Mouse (Mus musculus) lung, embryonic 15.5 days (tissue): ENCODE results near the gene Arf4. TPM values are rescaled to one million over a fixed set of nuclear protein-coding genes. Genes with fewer than 3 reads are reported as not detected.
"Not testable (repeated sequence)": the region's sequence is repeated elsewhere in the genome, so short reads cannot be mapped to it uniquely, and the experiment has no call there.

Experiments used
- ATAC-seq: fragments of 200-750 bp; cut with Nextera tagmentation; 2 replicates; pipeline ENCODE4 v1.8.0; 2017; ENCODE audit warnings: moderate number of reproducible peaks, borderline replicate concordance; ENCODE audit not compliant: low FRiP score, low TSS enrichment; ENCODE audit errors: extremely low read depth
- H3K27ac ChIP-seq: fragments of 300-500 bp; sonication (generic); 2 replicates; pipeline ENCODE4 v1.5.1; 2015; ENCODE audit warnings: moderate library complexity, mild to moderate bottlenecking, inconsistent platforms
- H3K27me3 ChIP-seq: fragments of 300-500 bp; sonication (generic); 2 replicates; pipeline ENCODE4 v1.6.1; 2015; ENCODE audit warnings: inconsistent platforms
- H3K36me3 ChIP-seq: fragments of 300-500 bp; sonication (generic); 2 replicates; pipeline ENCODE4 v1.6.1; 2015; ENCODE audit warnings: inconsistent platforms
- H3K4me1 ChIP-seq: fragments of 300-500 bp; sonication (generic); 2 replicates; pipeline ENCODE4 v1.6.1; 2015; ENCODE audit warnings: inconsistent platforms
- H3K4me2 ChIP-seq: fragments of 300-500 bp; sonication (generic); 2 replicates; pipeline ENCODE4 v1.6.1; 2015; ENCODE audit warnings: inconsistent platforms, mild to moderate bottlenecking, moderate library complexity
- H3K4me3 ChIP-seq: fragments of 300-500 bp; sonication (generic); 2 replicates; pipeline ENCODE4 v1.5.1; 2015; ENCODE audit warnings: mild to moderate bottlenecking, inconsistent platforms
- H3K9ac ChIP-seq: fragments of 300-500 bp; sonication (generic); 2 replicates; pipeline ENCODE4 v1.6.1; 2015; ENCODE audit warnings: inconsistent platforms
- H3K9me3 ChIP-seq: fragments of 300-500 bp; sonication (generic); 2 replicates; pipeline ENCODE4 v1.6.1; 2016; ENCODE audit warnings: inconsistent platforms
- WGBS: fragments of 180-500 bp; shearing (Covaris S2); methylation state at CpG from one replicate; pipeline ENCODE4 v1.1.7; 2015; 5-methylcytosine and 5-hydroxymethylcytosine counted together
- microRNA-seq: library from miRNA; unstranded; fragments of <30 nt; microRNA quantifications from one replicate; pipeline ENCODE4, GENCODE M21; 2016
- polyA plus RNA-seq: library from polyadenylated mRNA; unstranded; fragments of >200 nt; fragmentation: Nextera tagmentation; extraction: Ambion mirVana; gene quantifications from 2 replicates; pipeline ENCODE4 v1.2.1, GENCODE M21; 2015

The Arf4 gene
- polyA plus RNA-seq, 1 experiment from 2014 or later = 627 TPM

DNA sequence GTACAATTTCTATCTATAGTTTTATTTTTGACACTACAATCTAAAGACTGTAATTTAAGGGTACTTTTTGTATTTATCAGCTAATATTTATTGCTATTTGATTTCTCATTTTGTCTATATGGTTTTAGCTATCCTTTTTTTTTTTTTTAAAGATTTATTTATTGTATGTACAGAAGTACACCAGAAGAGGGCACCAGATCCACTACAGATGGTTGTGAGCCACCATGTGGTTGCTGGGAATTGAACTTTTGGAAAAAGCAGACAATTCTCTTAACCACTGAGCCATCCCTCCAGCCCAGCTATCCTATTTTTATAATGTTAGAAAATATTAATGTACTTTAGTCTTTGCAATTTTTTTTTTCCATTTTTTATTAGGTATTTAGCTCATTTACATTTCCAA is 60.0 kb downstream of the Arf4 start:
- Histone ChIP-seq H3K4me1 (no peaks in the 10 kb centered on the region), H3K4me3 (no peak overlapping the region), H3K9ac (no peak overlapping the region), H3K4me2 (no peak overlapping the region), H3K36me3 (no peaks in the 10 kb centered on the region), H3K27me3 (no peaks in the 10 kb centered on the region), H3K9me3 (no peaks in the 10 kb centered on the region), H3K27ac (no peak overlapping the region)
- ATAC-seq = no peak

GRCm38 (mm10) chr14:26705246-26705645 is 67.4 kb downstream of the Arf4 start:
- 83% methylated on average over 5 of the region's 5 CpGs for WGBS
- H3K27ac ChIP-seq, ATAC-seq, H3K4me3 ChIP-seq, H3K9ac ChIP-seq, H3K27me3 ChIP-seq, H3K4me1 ChIP-seq, H3K9me3 ChIP-seq, H3K36me3 ChIP-seq, H3K4me2 ChIP-seq: not testable (repeated sequence)

Small RNA genes lying within 50 kb of the gene (microRNA-seq; reads per million reads assigned to microRNA genes)
- 1.5 reads per million for gene Mir7672

Other genes starting within 250 kb of the Arf4 start
- gene Slmap, start 103.1 kb upstream of the Arf4 start, polyA plus RNA-seq = 25.5 and 26.4 TPM in 2 replicates
- gene Dennd6a, start 64.2 kb upstream of the Arf4 start, polyA plus RNA-seq = 32.0 and 32.1 TPM in 2 replicates
- gene Pde12, start 31.8 kb downstream of the Arf4 start, polyA plus RNA-seq = 8.7 TPM in 2 replicates
- 0.44 and 0.52 TPM in 2 replicates for gene Dnah12, start 55.2 kb downstream of the Arf4 start, polyA plus RNA-seq